Mouse (Mus musculus) liver, embryonic 14.5 days (tissue): ENCODE measurements at regions not wholly inside any gene's neighbourhood (a gene's known extent, or its start where the extent isn't known, plus 50 kb on each side); places are given as distances from the start of the nearest gene placed in this dataset.

ENCODE experiments used
- ATAC-seq: fragments of 200-750 bp; cut with Nextera tagmentation; 2 replicates; pipeline ENCODE4 v1.8.0; 2017; ENCODE audit warnings: moderate number of reproducible peaks, mild to moderate bottlenecking, moderate library complexity; ENCODE audit not compliant: insufficient read depth
- DNase-seq, 3 experiments: peaks; one replicate each; pipeline ENCODE4 v3.0.0-alpha.2; 2012 to 2013; ENCODE audit warnings: low read depth in 3 of 3, low spot score in 3 of 3
- H3K27ac ChIP-seq: fragments of 300-500 bp; sonication (generic); 2 replicates; pipeline ENCODE4 v1.5.1; 2014; ENCODE audit warnings: moderate library complexity, mild to moderate bottlenecking, control low read depth, inconsistent platforms
- H3K27me3 ChIP-seq: fragments of 300-500 bp; sonication (generic); 2 replicates; pipeline ENCODE4 v1.6.1; 2014; ENCODE audit warnings: mild to moderate bottlenecking, low read length, moderate library complexity; ENCODE audit not compliant: control insufficient read depth, insufficient read depth
- H3K36me3 ChIP-seq: fragments of 300-500 bp; sonication (generic); replicated peaks from 2 replicates; pipeline ENCODE4 v1.6.1; 2014; ENCODE audit warnings: low read depth; ENCODE audit not compliant: control insufficient read depth, insufficient read depth
- H3K4me1 ChIP-seq, 2 experiments: fragments of 200-500 bp in 1 of 2; fragments of 300-500 bp in 1 of 2; sonication (generic) in 1 of 2; replicated peaks; 2 replicates each; pipeline ENCODE4 v1.6.1; 2012 to 2014; ENCODE audit warnings: antibody characterized with exemption in 1 of 2, inconsistent platforms in 1 of 2, low read length in 1 of 2; ENCODE audit not compliant: control insufficient read depth in 2 of 2, insufficient read depth in 2 of 2
- H3K4me2 ChIP-seq: fragments of 300-500 bp; sonication (generic); 2 replicates; pipeline ENCODE4 v1.6.1; 2014; ENCODE audit warnings: low read depth, mild to moderate bottlenecking, control low read depth, moderate library complexity
- H3K4me3 ChIP-seq, 2 experiments: fragments of 200-500 bp in 1 of 2; fragments of 300-500 bp in 1 of 2; sonication (generic) in 1 of 2; 2 replicates each; pipeline ENCODE4 v1.5.1; 2012 to 2014; ENCODE audit warnings: low read depth in 2 of 2, low read length in 2 of 2, mild to moderate bottlenecking in 2 of 2, control low read depth in 1 of 2, inconsistent platforms in 1 of 2, moderate library complexity in 1 of 2; ENCODE audit not compliant: insufficient read depth in 1 of 2
- H3K9ac ChIP-seq: fragments of 300-500 bp; sonication (generic); replicated peaks from 2 replicates; pipeline ENCODE4 v1.6.1; 2014; ENCODE audit warnings: mild to moderate bottlenecking, control low read depth, moderate library complexity
- H3K9me3 ChIP-seq: fragments of 300-500 bp; sonication (generic); 2 replicates; pipeline ENCODE4 v1.6.1; 2016; ENCODE audit warnings: low read length, mixed read lengths; ENCODE audit not compliant: control insufficient read depth
- CTCF ChIP-seq: IDR thresholded peaks from 2 replicates; pipeline ENCODE4 v1.5.1; 2016; ENCODE audit warnings: antibody characterized with exemption, low read depth, control low read depth
- EP300 ChIP-seq: IDR thresholded peaks from 2 replicates; pipeline ENCODE4 v1.6.1; 2016; ENCODE audit warnings: antibody characterized with exemption, low read depth
- WGBS: fragments of 180-500 bp; shearing (Covaris S2); extraction: QIAGEN DNeasy Blood & Tissue Kit; methylation state at CpG from one replicate; pipeline ENCODE4 v1.1.7; 2014; ENCODE audit not compliant: insufficient replicate concordance; 5-methylcytosine and 5-hydroxymethylcytosine counted together

GRCm38 (mm10) chr19:48125731-48126130 is 80.1 kb upstream of the Sorcs3 start:
- H3K27me3 ChIP-seq, result no peaks in the 10 kb centered on the region
- H3K27ac ChIP-seq, result no peak overlapping the region
- no peak overlapping the region for H3K4me3 ChIP-seq
- DNase-seq (no peak), ATAC-seq (no peak)
- H3K36me3 ChIP-seq, result no peaks in the 10 kb centered on the region
- 56% methylated on average over 6 of the region's 6 CpGs for WGBS
- no peak for TF ChIP-seq CTCF
- no peak for TF ChIP-seq EP300
- H3K9ac ChIP-seq, result no peak overlapping the region
- H3K4me1 ChIP-seq, result no peaks in the 10 kb centered on the region
- H3K9me3 ChIP-seq, result no peaks in the 10 kb centered on the region
- no peak overlapping the region for H3K4me2 ChIP-seq

GRCm38 (mm10) chr19:48128089-48128488 is 77.7 kb upstream of the Sorcs3 start:
- no peak overlapping the region for H3K4me3 ChIP-seq
- no peaks in the 10 kb centered on the region for H3K4me1 ChIP-seq
- TF ChIP-seq CTCF (no peak), EP300 (no peak)
- H3K27me3 ChIP-seq, result no peaks in the 10 kb centered on the region
- H3K9me3 ChIP-seq, result no peaks in the 10 kb centered on the region
- H3K27ac ChIP-seq, result no peak overlapping the region
- DNase-seq (no peak), ATAC-seq (no peak)
- H3K4me2 ChIP-seq, result no peak overlapping the region
- H3K36me3 ChIP-seq, result no peaks in the 10 kb centered on the region
- H3K9ac ChIP-seq, result no peak overlapping the region
- WGBS, result 54% methylated on average over 12 of the region's 12 CpGs

GRCm38 (mm10) chr19:48136231-48136630 is 69.6 kb upstream of the Sorcs3 start:
- Histone ChIP-seq H3K27ac (no peak overlapping the region), H3K9ac (no peak overlapping the region), H3K27me3 (no peaks in the 10 kb centered on the region), H3K4me3 (no peak overlapping the region), H3K4me2 (no peak overlapping the region), H3K36me3 (no peaks in the 10 kb centered on the region), H3K9me3 (no peaks in the 10 kb centered on the region), H3K4me1 (no peaks in the 10 kb centered on the region)
- WGBS, result 74% methylated on average over 8 of the region's 8 CpGs
- DNase-seq (no peak), ATAC-seq (no peak)
- TF ChIP-seq CTCF, result no peak
- TF ChIP-seq EP300, result no peak

DNA sequence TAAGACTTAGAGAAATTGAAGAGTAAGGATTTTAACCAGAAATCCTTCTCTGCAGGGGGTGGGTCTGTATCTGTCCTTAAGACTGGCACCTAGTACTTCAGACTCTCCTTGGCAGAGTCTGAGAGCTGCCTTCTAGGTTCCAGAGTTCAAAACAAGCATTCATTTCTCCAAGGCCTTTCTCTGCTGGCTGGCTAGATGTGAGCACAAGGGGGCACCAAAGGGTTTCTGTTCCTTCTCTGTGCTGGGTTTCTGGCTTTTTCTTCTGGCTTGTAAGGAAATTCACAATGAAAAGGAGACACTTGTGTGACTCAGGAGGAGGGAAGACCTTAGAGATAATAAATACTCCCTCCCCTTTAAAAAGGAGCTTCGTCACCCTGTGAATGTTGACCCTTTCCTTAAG is 61.7 kb upstream of the Sorcs3 start:
- WGBS, result 37% methylated on average over 1 of the region's 1 CpGs

More for the DNA sequence above, 61.7 kb upstream of the Sorcs3 start:
- Histone ChIP-seq H3K9ac (no peak overlapping the region), H3K4me2 (no peak overlapping the region), H3K27me3 (no peaks in the 10 kb centered on the region), H3K36me3 (no peaks in the 10 kb centered on the region), H3K4me1 (no peaks in the 10 kb centered on the region), H3K27ac (no peak overlapping the region), H3K4me3 (no peak overlapping the region), H3K9me3 (no peaks in the 10 kb centered on the region)
- DNase-seq (no peak), ATAC-seq (no peak)
- TF ChIP-seq EP300 (no peak), CTCF (no peak)
